Mouse (Mus musculus) frontal cortex, postnatal 14 days (tissue): Measurements from ENCODE around the gene Slc39a13.
"Not testable (repeated sequence)": the region's sequence is repeated elsewhere in the genome, so short reads cannot be mapped to it uniquely, and the experiment has no call there.

ENCODE experiments used
- DNase-seq, 2 experiments: peaks; one replicate each; pipeline ENCODE4 v3.0.0; 2022; ENCODE audit warnings: low spot score in 2 of 2

Slc39a13 gene

GRCm38 (mm10) chr2:91070076-91070800 is at the start of gene Slc39a13:
Gene Slc39a13 (minus strand): TSS chr2:91070417.
- peak; percentile 94 to 96 for DNase-seq

GRCm38 (mm10) chr2:91119551-91119950 is 49.3 kb upstream of the Slc39a13 start:
- DNase-seq: no peak

DNA sequence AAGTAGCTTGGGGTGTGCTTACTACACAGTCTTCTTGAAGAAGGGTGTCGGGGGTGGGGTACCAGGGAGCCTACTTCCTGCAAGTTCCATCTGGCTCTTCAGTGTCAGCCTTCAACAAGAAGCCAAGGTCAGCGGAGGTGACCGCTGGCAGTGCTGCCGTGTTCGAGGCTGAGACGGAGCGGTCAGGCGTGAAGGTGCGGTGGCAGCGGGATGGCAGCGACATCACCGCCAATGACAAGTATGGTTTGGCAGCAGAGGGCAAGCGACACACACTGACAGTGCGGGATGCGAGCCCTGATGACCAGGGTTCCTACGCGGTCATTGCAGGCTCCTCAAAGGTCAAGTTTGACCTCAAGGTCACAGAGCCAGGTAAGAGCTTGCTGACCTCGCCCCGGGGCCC is 48.8 kb upstream of the Slc39a13 start:
- DNase-seq: no peak

DNA sequence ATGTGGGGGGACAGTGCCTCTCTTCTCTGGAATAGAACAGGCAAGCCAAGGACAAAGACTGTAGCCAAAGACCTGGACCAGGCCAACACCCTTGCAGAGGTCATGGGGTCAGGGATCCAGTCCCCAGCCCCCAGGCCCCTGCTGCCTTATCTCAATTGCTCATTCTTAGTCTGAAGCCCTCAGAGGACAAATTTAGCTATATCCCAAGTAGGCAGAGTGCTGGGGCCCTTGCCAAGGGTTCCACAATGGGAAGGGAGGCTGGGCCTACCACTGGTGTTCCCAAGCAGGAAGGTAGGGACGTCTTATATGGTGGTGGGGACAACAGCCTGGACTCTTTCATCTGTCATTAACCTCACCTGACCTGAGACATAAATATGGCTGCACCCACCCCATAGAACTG is 48.4 kb upstream of the Slc39a13 start:
- DNase-seq: no peak

GRCm38 (mm10) chr2:91117585-91118275 is 47.5 kb upstream of the Slc39a13 start, which contains the start of gene Mybpc3:
Gene Mybpc3 (plus strand): TSS chr2:91118144.
- DNase-seq: no peak

DNA sequence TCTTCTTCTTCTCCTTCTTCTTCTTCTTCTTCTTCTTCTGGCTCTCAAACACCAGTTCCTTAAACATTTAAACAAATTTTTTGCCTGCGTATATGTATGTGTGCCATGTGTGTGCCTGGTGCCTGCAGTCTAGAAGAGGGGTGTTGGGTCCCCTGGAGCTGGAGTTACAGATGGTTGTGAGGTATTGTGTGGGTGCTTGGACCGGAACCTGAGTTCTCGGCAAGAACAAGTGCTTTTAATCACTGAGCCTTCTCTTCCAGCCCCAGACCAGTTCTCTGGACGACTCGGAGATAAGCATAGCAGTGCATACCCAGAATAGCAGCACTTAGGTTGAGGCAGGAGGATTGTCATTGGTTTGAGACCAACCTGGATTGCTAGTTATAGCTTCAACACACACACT is 46.6 kb upstream of the Slc39a13 start:
- no peak for DNase-seq

DNA sequence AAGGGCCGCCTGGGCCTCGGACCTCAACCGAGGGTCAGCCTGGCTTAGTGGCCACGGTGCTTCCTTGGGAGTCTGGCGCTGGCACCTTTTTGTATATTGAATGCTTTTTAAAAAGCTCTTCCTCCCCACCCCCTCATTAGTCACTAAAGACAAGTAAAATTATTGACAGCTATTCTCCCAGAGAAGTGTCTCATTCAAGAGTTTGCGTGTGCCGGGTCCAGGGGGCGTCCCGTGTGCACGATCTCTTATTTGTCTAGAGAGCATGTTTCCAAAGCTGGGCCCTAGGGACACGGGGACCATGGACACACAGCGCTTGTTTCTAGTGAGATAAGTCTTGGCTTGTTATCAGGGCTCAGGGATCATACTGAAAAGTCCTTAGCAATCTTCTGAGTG is 45.4 kb upstream of the Slc39a13 start:
- DNase-seq: no peak

- peak; percentile 79 to 88 for DNase-seq
Observed at GRCm38 (mm10) chr2:91114781-91115577, 44.8 kb upstream of the Slc39a13 start.

DNA sequence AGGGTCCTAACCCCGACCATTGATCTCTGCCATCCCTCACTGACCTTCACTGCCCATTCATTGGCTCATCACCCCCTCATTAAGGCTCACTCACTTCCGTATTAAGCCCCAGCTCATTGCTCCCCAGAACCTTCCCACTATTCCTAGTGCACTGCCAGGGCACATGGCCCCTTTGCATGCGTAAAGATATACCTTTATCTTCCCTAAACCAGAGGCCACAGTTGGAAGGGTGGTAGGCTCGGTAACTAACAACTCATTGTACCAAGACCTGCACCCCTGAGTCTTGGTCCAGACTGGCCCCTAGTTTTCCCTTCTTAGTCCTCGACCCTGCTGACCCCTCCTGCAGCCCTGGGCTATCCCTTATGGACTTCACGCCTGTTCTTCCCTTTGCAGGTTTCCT is 43.6 kb upstream of the Slc39a13 start:
- DNase-seq: no peak

GRCm38 (mm10) chr2:91113334-91113733 is 43.1 kb upstream of the Slc39a13 start:
- DNase-seq: no peak

DNA sequence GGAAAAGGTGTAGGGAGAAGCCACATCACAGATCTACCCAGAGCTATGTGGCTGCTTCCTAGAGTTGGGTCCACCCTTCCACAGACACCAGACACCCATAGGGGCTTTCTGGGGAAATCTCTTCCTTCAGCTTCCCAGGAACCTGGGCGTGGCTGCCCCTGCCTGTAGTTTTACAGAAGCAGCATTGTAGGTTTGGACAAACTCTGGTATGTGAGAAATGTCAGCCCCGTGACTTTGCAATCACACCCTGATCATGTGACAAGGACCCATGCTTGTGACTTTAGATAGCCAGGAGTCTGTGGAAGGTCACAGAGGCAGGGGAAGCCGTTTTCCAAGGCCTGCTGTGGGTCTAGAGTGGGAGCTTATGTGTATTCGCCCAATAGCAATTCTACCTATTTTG is 42.3 kb upstream of the Slc39a13 start:
- no peak for DNase-seq

GRCm38 (mm10) chr2:91111832-91112231 is 41.6 kb upstream of the Slc39a13 start:
- DNase-seq: not testable (repeated sequence)

GRCm38 (mm10) chr2:91110429-91110828 is 40.2 kb upstream of the Slc39a13 start:
- no peak for DNase-seq

DNA sequence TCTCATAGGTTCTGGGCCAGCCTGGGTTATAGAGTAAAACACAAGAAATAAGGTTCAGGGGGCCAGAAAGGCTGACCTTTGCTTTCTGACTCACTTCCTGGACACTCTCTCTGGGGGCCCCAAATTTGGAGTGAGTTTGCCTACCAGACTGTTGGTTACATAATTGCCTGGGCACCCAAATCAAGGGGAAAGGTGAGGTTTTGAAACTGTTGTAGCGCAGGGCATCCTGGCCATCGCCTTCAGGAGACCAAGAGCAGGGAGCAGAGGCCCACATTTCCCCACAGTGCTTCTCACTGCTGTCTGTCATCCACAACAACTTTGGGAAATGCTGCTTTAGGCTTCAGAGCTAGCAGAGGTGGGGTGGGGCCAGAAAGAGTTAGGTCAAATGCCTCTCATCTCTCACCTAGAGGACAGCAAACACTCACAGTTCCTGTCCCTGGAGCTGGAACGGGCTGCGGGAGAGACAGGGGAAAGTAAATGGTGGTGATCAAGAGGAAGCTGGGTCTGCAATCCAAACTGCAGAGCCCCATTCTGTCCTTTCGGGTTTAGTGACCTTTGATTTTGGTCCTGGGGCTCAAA is 39.7 kb upstream of the Slc39a13 start:
- no peak for DNase-seq

GRCm38 (mm10) chr2:91109241-91109640 is 39.0 kb upstream of the Slc39a13 start:
- no peak for DNase-seq

GRCm38 (mm10) chr2:91108156-91108555 is 37.9 kb upstream of the Slc39a13 start:
- DNase-seq: no peak

DNA sequence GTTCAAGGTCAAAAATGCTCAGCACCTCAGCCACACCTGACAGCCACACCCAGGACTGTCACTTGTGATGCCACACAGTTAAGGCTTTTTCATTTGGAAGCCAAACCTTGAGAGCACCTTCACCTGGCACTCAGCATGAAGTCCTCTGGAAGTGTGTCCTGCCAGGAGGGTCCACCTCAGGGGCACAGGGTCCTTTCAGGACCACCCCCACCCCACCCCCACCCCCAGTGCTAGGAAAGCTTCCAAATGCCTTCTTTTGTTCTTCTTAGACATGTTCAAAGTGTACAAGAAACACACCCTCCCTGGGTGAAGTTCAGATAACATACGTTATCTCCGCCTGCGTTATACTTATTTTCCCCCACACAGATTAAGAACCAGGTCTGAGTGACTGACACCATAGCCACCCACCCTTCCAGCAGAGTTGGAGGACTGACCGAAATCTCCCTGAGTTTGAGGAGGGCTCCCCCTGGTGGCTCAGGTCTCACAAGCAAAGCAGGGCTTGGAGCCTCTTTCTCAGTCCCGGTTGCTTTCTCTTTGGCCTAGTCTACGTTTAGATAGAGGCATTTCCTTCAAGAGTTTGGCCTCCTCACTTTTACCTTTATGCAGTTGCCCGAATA is 31.0 kb upstream of the Slc39a13 start:
- peak; percentile 66 to 88 for DNase-seq

GRCm38 (mm10) chr2:91098156-91098555 is 27.9 kb upstream of the Slc39a13 start:
- DNase-seq: no peak

DNA sequence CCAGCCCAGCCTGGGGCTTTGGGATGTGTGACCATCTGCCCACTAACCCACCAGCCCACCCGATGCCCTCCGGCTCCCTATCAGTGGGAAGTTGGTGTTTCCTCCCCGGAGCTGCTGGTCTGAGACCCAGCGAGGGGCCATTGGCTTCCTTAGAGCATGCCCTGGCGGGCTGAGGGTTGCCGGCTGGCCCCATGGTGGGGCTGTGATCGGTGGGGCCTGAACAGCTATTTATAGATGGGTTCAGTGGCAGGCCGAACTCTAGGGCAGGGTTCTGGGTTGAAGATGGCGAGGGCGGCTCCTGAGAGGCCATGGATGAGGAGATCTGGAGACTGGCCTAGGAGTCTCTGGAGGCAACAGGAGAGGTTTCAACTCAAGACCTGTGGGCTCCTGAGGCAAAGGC is 26.8 kb upstream of the Slc39a13 start:
- no peak for DNase-seq

- DNase-seq: no peak
Observed at GRCm38 (mm10) chr2:91096524-91096923, 26.3 kb upstream of the Slc39a13 start.

DNA sequence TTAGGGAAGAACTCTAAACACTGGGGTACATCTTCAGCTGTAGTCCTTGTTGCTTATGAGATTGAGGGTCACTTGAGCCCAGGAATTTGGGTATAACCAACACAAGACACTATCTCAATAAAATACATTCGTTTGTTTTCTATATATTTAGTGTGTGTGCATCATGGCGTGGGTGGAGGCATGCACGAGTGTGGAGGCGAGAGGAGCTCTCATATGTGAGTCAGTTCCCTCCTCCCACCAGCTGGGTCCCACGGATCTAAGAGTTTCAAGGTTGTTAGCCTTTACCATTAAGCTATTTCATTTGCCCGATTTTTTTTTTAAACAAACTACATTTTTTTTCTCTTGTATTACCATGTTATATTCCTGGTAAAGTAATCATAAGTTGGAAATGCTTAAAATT is 20.6 kb upstream of the Slc39a13 start:
- no peak for DNase-seq

- DNase-seq: no peak
Observed at GRCm38 (mm10) chr2:91090208-91090607, 20.0 kb upstream of the Slc39a13 start.
